Mouse (Mus musculus) heart, postnatal 4 days (tissue): ENCODE measurements at regions not wholly inside any gene's neighbourhood (a gene's known extent, or its start where the extent isn't known, plus 50 kb on each side); places are given as distances from the start of the nearest gene placed in this dataset.

Source experiments
- DNase-seq: peaks from one replicate; pipeline ENCODE4 v3.0.0; 2021

DNA sequence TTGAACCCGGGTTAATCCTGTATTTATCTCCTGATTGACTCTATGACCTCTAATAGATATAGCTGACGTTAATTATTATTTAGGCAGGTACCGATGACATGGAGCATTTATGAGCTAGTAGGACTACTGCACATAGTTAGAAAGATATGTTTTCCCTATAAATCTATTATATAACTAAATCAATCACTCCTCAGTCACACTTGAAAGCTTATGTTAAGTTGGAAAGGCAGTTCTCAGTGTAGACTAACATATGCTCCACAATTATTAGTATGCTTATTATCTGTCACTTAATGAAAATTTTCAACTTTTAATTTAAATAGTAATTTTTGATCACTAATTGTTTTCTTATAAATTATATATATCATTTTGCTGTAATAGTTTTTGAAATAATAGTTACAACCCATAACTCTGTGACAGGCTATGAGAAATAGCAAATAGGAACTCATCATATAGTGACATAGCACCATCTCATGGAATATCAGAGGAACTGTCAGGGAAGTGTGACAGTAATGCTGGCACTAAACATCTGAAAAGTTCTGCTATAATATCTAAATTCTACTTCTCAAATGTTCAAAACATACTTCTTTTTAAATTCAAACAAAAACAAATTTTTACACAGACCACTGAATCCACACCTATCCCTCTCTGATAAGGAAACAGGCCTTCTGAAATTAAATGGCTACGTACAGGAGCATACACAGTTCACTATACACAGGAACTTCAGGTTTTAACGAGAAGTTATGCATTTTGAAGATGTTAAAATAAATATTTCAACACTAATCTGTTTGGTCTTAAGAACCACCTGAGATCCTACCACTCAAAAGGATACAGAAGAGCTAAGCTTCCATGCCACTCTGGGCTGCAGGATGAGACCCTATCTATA lies 75.3 kb upstream of the Map2 start:
- no peak for DNase-seq

DNA sequence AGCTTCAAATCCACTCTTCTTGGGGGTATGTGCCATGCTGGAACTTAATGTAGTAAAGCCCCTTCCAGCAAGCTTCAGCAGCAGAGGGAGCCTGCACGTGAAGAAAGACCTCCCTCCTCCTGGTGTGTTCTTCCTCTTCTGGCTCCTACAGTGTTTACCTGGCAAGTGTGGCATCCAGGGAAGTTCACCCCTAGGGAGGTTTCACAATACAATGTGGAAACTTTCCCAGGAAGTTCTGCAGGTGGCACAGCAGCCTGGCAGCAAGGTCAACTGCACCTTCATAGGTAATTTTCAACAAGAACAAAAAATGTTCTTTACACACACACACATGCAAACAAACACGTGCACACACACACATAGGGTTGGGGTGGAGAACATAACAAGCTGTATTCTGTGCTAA lies 73.7 kb upstream of the Map2 start:
- no peak for DNase-seq

DNA sequence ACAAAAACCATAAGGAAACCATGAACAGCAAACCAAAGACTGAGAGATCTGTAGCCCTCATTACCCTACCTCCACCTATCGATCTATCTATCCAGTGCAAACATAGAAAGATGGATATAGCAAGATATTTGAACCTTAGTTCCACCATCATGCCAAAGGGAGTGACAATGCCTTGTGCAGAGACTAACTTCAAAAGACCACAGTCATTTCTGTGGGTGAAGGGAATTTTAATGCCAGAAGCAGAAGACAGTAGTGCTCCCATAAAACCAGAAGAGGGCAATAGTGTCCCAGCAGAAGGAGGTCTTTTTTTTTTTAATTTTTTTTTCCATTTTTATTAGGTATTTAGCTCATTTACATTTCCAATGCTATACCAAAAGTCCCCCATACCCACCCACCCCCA lies 70.6 kb upstream of the Map2 start:
- no peak for DNase-seq

DNA sequence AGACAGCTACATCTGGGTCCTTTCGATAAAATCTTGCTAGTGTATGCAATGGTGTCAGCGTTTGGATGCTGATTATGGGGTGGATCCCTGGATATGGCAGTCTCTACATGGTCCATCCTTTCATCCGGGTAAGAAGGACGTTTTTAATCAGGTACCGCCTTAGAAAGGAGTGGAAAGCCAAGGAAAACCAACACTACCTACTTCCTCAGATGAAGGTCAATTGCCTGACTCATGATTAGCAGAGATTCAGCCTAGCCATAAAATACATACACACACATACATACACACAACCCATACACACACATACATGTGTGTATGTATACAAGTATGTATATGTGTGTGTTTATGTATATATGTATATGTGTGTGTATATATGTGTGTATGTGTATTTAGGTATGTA lies 69.9 kb upstream of the Map2 start:
- no peak for DNase-seq

DNA sequence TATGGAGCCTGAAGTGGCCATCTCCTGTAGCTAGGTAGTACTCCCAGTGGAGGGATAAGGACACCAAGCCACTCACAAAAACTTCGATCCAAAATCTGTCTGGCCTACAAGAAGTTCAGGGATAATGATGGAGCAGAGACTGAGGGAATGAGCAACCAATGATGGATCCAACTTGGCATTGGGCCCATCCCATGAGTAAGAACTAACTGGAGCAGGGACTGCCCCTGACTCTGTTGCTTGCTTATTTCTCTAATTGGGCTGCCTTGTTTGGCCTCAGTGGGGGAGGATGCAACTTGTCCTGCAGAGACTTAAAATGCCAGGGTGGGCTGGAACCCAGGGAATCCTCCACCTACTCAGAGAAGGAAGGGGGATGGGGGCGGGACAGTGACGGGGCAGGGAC lies 67.0 kb upstream of the Map2 start:
- peak; percentile 5 for DNase-seq

DNA sequence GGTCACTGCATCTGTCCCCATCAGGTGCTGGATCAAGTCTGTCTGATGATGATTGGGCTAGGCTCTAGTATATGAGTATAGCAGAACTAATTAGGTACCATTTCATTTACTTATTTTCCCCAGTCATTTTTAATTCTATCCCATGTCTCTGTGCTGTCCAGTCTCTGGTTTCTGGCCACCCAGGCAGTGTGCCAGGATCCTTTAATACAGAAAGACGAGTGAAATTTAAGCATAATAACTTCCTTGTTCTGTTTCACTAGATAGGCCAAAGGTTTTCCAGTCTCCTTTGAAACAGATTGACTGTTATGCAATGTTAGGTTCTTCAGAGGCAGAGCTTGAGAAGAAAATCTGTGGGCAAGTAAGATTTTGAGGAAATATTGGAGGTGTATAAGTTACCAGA lies 61.2 kb upstream of the Map2 start:
- DNase-seq, result no peak

DNA sequence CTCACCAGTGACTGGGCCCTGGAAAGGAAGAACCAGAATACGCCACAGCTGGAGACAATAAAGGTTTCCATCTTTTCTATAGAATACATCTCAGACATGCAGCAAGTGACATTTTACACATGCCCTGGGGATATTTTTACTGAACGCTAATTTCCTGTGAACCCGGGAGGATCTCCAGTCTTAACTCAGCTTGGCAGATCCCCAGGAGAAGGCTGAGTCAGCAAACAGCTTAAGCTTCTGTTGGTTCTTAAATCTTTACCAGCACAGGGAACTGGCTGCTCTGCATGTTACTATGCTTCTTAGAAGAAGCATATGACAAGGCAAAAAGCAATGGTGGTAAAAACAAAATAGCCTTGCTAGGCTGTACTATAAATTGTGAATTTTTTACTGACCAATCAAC lies 59.7 kb upstream of the Map2 start:
- DNase-seq, result peak; percentile 8
